Mouse (Mus musculus) naive thymus-derived CD4-positive, alpha-beta T cell, adult 2 months (primary cell): Measurements from ENCODE around the gene Anapc16.
"Not testable (repeated sequence)": the region's sequence is repeated elsewhere in the genome, so short reads cannot be mapped to it uniquely, and the experiment has no call there.

Experiments
- DNase-seq: peaks from one replicate; pipeline ENCODE4 v3.0.0-alpha.2; 2011; ENCODE audit warnings: low read depth

The Anapc16 gene

GRCm38 (mm10) chr10:60001663-60002062, 1.3 kb downstream of the Anapc16 start:
- DNase-seq = not testable (repeated sequence)

- no peak for DNase-seq
Measured at GRCm38 (mm10) chr10:59999057-59999456, 3.9 kb downstream of the Anapc16 start.

DNA sequence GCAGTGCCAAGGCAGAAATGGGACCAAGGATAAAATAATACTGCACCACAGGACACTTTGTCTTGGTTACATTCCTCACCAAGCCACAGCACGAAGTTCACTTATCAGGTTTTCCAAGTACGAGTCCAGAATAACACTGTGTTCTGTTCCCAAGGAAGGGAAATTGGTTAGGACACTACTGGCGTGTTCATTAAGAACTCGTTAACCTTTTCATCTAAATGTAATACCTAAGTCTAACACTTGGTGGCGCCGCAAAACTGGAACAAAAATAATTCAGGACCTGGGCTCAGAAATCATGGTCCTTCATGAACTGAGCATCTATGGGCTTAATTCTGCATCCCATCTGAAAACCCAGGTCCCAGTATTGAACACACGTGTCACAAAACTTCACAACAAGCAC, 5.3 kb downstream of the Anapc16 start:
- peak; percentile 87 for DNase-seq

- DNase-seq = no peak
Measured at GRCm38 (mm10) chr10:59995889-59996288, 7.0 kb downstream of the Anapc16 start.

DNA sequence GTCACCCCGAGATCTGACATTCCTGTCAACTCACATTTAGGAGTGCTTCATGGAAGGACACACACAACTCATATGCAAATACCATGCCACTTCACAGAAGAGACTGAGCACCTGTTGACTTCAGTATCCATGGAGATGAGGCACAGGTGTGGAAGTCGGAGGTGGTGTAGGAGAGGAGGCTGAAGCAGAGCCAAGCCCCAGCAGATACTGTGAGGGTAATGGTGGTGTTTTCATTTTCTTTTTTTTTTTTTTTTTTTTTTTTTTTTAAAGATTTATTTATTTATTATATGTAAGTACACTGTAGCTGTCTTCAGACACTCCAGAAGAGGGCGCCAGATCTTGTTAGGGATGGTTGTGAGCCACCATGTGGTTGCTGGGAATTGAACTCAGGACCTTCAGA, 9.1 kb downstream of the Anapc16 start:
- DNase-seq = not testable (repeated sequence)

DNA sequence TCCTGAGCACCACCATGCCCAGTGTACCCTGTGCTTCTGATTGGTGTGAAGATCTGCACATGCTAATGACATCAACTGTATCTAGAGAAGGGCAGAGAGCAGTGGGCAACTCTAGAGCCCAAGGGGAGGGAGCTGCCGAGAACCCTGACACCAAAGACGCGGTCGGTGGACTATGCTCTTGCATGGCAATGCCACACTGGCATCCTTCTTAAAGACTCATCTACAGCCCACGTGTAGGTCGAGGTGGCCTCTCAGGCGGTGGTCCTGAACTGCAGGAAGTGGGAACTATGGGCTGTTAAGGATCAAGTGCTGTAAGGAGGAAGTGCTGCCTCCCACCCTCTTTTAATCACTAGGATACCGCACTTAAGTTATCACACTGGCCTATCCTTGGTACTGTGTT, 10.9 kb downstream of the Anapc16 start:
- no peak for DNase-seq

DNA sequence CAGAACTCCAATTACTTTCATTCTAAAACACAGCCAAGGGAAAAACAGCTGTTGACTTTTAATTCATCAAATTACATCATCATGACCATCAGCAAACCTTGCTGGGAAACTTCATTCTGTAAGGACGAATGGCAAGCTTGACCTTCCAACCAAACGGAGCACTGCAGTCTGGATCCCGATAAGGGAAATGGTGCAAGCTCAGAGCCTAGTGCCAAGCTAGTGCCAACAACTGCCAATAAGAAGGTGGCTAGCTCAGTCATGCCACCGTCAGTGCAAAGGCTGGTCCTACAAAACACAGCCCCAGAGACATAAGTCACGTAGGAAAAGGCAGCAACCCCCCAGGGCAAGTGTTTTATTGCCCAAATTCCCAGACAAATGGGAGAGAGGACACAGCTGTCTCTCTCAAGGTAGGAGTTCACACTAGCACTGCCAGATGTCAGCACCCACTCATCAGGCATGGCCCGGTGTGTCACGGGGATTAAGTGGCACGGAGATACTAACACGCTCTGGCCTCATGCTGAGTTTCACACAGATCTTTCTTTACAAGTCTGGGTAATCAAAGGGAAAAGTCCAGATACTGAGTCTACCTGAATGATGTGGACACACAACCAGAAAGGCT, 11.6 kb downstream of the Anapc16 start:
- DNase-seq = no peak

DNA sequence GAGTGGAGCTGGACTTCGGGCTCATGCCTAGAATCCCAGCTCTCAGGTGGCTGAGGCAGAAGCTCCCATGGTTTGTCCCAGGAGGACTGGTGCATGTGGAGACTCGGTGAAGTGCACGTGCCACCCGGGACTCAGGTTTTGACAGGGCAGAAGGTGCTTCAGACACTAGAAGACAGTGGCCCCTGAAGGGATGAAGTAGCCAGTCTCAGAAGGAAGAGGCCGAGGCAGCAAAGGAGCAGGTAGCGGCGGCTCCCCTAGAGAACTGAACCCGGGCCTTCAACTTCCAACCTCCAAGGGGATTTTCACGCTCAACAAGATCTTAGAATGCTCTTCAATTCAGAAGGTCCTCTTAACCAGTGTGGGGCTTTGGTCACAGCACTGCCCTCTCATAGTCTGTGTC, 12.5 kb downstream of the Anapc16 start:
- DNase-seq = no peak

- no peak for DNase-seq
Measured at GRCm38 (mm10) chr10:59988036-59988435, 14.9 kb downstream of the Anapc16 start.

DNA sequence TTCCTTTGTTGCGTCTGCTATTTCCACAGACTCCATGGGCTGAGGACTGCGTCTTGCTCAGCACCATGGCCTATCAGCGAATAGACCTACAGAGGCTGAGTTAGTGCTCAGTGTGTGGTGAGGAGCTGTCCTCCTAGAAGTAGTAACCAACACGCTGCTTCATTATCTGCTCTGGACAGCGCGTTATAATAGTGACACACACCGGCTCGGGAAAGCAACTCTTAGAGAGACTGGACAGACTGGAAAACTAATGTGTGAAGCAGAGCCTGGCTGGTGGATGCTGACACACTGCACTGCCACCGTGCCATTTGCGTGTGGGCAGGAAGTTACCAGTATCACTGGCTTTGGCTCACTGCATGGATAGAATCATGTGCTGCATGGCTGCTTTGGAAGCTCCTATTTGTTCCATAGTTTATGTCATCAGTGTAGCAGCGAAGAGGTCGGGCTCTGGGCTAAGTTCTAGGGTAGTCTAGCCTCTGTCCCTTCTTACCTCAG, 20.5 kb downstream of the Anapc16 start:
- peak; percentile 41 for DNase-seq

GRCm38 (mm10) chr10:59981792-59982191, 21.1 kb downstream of the Anapc16 start:
- no peak for DNase-seq

- DNase-seq = peak; percentile 59
Measured at GRCm38 (mm10) chr10:59981336-59981735, 21.6 kb downstream of the Anapc16 start.

DNA sequence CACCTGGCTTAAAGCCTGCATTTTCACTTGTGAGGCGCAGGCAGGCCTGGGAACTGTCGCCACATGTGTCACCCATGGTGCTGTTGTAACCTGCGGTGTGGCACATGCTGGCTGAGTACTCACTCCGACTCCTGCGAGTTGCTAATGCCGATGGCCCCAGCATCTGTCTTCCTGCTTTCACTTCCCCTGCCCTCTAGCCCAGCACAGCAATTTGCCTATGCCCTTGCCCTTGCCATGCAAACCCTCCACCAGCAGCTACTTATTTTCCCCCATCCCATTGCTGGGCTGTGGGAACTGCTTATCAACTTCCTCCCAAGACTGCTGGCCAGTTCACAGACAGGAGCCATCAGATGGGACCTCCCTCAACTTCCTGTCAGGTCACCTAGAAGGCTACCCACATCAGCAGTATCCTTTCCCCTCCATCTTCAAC, 22.1 kb downstream of the Anapc16 start:
- DNase-seq = peak; percentile 58

- DNase-seq = no peak
Measured at GRCm38 (mm10) chr10:59978873-59979743, 23.8 kb downstream of the Anapc16 start.

GRCm38 (mm10) chr10:59978401-59978800, 24.5 kb downstream of the Anapc16 start:
- no peak for DNase-seq

- no peak for DNase-seq
Measured at GRCm38 (mm10) chr10:59977715-59978343, 25.1 kb downstream of the Anapc16 start.

- no peak for DNase-seq
Measured at GRCm38 (mm10) chr10:59977141-59977540, 25.8 kb downstream of the Anapc16 start.

- DNase-seq = peak; percentile 73
Measured at GRCm38 (mm10) chr10:59974786-59975185, 28.1 kb downstream of the Anapc16 start.

GRCm38 (mm10) chr10:59974191-59974664, 28.7 kb downstream of the Anapc16 start:
- peak; percentile 84 for DNase-seq

- DNase-seq = no peak
Measured at GRCm38 (mm10) chr10:59973400-59973799, 29.5 kb downstream of the Anapc16 start.

GRCm38 (mm10) chr10:59972999-59973398, 29.9 kb downstream of the Anapc16 start:
- DNase-seq = no peak

GRCm38 (mm10) chr10:59972534-59972933, 30.4 kb downstream of the Anapc16 start:
- DNase-seq = peak; percentile 38

DNA sequence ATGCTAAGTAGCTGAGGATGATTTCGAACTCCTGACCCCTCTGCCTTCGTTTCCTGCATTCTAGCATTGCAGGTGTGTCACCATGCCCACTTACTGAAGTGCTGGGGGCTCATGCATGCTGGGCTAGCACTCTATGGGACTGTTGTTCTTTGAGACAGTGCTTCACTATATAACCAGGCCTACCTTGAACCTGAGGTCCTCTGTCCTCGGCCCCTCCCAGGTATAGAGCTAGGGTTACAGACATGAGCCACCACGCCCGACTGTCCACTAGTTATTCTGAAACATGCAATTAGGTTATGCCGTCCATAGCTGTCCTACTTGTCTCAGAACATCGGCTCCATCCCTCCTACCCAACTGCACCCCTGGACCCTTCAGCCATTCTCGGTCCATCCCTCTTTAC, 31.1 kb downstream of the Anapc16 start:
- no peak for DNase-seq
